Mouse (Mus musculus) testis, adult 2 months (tissue): ENCODE measurements around the gene Arl6ip1. TPM values are rescaled to one million over a fixed set of nuclear protein-coding genes. Genes with fewer than 3 reads are reported as not detected.

Experiments used
- H3K27ac ChIP-seq: fragments of 200-500 bp; 2 replicates; pipeline ENCODE4 v1.5.1; 2012; ENCODE audit warnings: low read depth, low read length; ENCODE audit not compliant: control insufficient read depth, insufficient read depth
- H3K27me3 ChIP-seq: fragments of 200-500 bp; 2 replicates; pipeline ENCODE4 v1.6.1; 2012; ENCODE audit warnings: mild to moderate bottlenecking, low read length, moderate library complexity; ENCODE audit not compliant: control insufficient read depth, insufficient read depth
- H3K36me3 ChIP-seq: fragments of 200-500 bp; 2 replicates; pipeline ENCODE4 v1.6.1; 2012; ENCODE audit warnings: mild to moderate bottlenecking, low read length; ENCODE audit not compliant: control insufficient read depth, insufficient read depth
- H3K4me1 ChIP-seq: fragments of 200-500 bp; 2 replicates; pipeline ENCODE4 v1.6.1; 2012; ENCODE audit warnings: low read length; ENCODE audit not compliant: control insufficient read depth, insufficient read depth
- H3K4me3 ChIP-seq: fragments of 200-500 bp; 2 replicates; pipeline ENCODE4 v1.5.1; 2012; ENCODE audit warnings: low read depth, mild to moderate bottlenecking, low read length, moderate library complexity, mixed read lengths; ENCODE audit not compliant: control insufficient read depth
- CTCF ChIP-seq: fragments of 200-500 bp; IDR thresholded peaks from 2 replicates; pipeline ENCODE4 v1.5.1; 2012; ENCODE audit warnings: low read depth, mild to moderate bottlenecking, inconsistent platforms, low read length, moderate library complexity; ENCODE audit not compliant: control insufficient read depth, insufficient read depth, insufficient replicate concordance
- POLR2A ChIP-seq: fragments of 200-500 bp; IDR thresholded peaks from 2 replicates; pipeline ENCODE4 v1.6.1; 2012; ENCODE audit warnings: low read depth, mild to moderate bottlenecking, inconsistent platforms, low read length, moderate library complexity; ENCODE audit not compliant: control insufficient read depth
- polyA plus RNA-seq: library from polyadenylated mRNA; depleted of rRNA; stranded (reverse); fragments of >200 nt; gene quantifications from 2 replicates; pipeline ENCODE4 v1.2.3, GENCODE M21; 2012; rRNA removed

The Arl6ip1 gene
- polyA plus RNA-seq, 1 experiment: 197 TPM

DNA sequence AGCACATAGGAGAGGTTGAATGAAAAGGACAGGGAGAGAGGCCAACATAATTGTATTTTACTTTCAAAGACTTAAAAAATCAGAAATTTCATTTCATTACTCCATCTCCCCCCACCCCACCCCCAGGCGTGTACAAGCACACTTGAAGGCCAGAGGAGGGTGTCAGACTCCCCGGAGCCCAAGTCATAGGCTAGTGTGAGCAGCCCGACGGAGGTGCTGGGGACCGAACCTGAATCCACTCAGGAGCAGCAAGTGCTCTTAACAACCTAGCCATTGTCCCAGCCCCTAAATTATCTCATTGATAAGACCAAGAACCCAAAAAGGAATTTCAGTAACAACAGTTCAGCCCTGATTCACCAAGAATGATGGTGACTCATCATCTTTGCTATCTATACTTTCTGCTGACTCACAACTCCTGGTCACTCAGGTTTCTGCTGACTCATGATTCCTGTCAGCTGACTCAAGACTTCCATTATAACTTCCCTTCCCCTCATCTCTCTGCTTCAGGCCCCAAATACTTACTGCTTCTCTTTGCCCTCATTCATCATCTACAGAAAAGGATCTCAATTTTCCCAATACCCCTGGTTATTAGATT, 24.9 kb downstream of the Arl6ip1 start:
- no peak overlapping the region for H3K4me3 ChIP-seq
- H3K36me3 ChIP-seq: no peaks in the 10 kb centered on the region; the same call in none of the 2 replicates
- H3K27ac ChIP-seq: no peak overlapping the region
- H3K4me1 ChIP-seq: no peaks in the 10 kb centered on the region
- H3K27me3 ChIP-seq: no peaks in the 10 kb centered on the region
- no peak for TF ChIP-seq CTCF
- no peak for TF ChIP-seq POLR2A

DNA sequence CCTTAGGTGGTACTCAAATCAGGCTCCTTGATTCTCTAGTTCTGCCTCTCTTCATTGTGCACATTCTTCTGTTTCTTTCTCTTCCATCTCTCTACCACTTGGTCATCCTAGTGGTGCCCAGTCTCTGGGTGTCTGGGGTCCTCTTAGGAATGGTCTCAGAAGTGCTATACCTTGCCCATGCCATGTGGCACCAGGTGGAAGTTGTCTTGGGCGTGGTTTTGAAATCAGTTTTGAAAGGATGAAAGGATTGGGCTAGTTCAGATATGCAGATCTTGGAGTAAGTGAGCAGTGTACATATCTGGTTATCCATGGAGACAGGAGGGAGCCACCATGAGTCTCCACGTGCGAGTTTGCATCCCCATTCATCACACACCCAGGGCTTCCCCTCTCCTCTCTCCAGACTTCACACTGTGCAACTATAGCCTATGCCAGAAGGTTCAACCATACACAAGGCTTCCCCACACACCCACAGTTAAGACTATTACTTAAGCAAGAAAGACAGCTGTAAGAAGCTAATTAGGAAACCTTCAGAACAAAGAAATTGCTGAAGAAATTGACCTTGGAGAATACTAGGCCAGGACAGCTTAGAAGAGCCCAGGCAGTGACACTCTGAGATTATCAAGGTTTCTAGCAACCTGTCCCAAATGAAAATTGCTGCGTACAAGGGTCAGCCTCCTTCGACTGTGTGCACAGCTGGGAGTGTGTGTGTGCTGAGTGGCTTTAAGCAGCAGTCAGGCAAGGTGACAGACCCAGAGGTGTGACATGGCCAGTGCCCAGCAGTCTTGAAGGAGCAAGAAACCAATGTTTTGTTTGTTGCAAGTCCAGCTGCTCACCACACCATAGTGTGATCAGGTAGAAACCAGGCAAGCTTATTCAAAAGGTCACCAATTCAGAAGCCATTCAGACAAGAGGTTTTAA, 25.7 kb downstream of the Arl6ip1 start:
- Histone ChIP-seq H3K36me3 (no peaks in the 10 kb centered on the region; the same call in none of the 2 replicates), H3K27me3 (no peaks in the 10 kb centered on the region), H3K4me3 (no peak overlapping the region), H3K27ac (no peak overlapping the region; the same call in 1 of the 2 replicates), H3K4me1 (no peaks in the 10 kb centered on the region)
- TF ChIP-seq POLR2A (no peak), CTCF (no peak)

DNA sequence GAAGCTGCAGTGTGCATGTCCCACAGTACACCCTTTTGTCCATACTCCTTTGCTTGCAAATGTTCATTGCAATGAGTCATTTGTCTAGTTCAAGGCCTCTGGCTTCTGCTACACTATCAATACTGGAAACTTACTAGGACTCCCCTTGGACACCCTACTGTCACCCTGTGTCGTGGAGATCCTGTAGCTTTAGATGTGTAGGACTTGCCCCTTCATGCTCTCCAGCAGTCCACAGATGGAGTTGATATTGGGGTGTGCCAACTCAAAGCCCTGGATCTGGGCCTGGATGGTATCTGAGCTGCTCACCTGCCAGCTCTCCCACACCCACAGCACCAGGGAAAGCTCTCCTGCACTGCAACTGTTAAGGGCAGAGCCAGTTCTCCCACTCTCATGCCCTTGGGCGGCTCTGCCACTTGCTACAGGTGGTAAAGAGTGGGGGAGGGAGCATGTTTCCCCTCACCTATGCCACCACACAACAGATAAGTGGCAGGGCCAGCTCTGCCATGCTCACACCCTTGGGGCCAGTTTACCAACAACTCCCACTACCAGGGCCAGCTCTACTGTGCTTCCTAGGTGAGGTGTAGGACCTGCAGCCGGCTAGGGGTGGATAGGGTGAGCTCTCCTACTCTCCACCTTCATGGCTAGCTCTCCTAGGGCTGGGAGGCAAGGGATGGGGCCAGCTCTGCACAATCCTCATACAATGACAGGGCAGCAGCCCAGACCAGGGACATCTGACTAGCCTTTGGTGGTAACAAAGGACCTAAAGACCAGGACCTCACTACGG, 26.6 kb downstream of the Arl6ip1 start:
- Histone ChIP-seq H3K4me3 (no peak overlapping the region), H3K36me3 (no peaks in the 10 kb centered on the region; the same call in none of the 2 replicates), H3K27ac (no peak overlapping the region), H3K27me3 (no peaks in the 10 kb centered on the region), H3K4me1 (no peaks in the 10 kb centered on the region)
- no peak for TF ChIP-seq CTCF
- TF ChIP-seq POLR2A: no peak

DNA sequence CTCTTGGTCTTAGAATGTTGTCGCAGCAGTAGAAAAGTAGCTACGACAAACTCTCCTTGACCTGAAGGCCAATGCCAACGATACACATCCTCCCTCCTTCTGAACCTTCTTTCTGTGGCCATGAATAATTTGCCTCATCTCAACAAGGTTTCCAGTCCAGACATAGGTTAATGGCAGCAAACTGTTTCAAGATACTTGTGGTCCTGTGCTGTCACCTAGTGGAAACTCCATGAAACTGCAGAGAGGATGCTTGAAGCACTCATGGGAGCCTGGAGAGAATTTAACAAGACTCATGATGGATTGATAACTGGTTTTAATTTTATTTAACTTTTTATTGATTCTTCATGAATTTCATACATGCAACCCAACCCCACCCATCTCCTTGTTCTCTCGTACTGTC, 27.2 kb downstream of the Arl6ip1 start:
- TF ChIP-seq POLR2A (no peak), CTCF (peak; percentile 24; the same call in 1 of the 2 replicates)
- Histone ChIP-seq H3K4me3 (no peak overlapping the region), H3K27ac (no peak overlapping the region), H3K4me1 (no peaks in the 10 kb centered on the region), H3K36me3 (no peaks in the 10 kb centered on the region; the same call in none of the 2 replicates), H3K27me3 (no peaks in the 10 kb centered on the region)

DNA sequence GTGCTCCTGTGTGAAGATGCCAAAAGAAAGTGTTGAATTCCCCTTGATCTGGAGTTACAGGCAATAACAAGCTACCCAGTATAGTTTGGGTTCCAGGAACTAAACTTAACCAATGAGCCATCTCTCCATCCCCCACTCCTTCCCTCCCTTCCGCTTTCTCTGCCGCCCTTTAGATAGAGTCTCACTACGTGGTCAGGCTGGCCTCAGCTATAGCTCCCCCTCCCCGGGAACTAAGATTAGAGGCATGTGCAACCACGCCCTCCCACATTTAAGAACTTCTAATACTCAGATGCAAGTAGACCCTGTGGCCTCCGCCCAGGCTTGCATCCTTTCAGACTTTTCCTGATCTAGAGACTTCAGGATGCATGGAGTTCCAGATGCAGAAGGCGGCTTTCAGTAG, 31.8 kb downstream of the Arl6ip1 start:
- H3K36me3 ChIP-seq: no peaks in the 10 kb centered on the region
- no peak for TF ChIP-seq POLR2A
- no peak for TF ChIP-seq CTCF
- H3K27ac ChIP-seq: no peak overlapping the region
- H3K27me3 ChIP-seq: no peaks in the 10 kb centered on the region
- H3K4me1 ChIP-seq: no peaks in the 10 kb centered on the region
- H3K4me3 ChIP-seq: no peak overlapping the region

DNA sequence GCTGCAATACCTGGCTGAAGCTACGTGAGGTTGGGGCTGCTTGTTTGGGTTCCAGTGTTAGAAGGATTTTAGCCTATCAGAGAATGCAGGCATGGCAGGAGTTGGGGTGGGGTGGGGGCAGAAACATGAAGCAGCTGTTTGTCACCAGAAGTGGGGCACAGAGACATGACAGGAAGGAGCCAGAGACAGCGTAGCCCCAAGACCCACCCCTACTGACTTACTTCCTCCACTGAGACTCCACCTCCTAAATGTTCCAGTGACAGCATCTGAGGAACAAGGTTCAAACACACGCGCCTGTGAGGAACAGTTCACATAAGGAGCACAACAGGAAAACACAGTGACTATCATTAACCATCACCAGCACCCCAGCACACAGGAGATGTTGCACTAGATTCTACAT, 49.5 kb downstream of the Arl6ip1 start:
- H3K27ac ChIP-seq: no peak overlapping the region
- no peaks in the 10 kb centered on the region; the same call in 1 of the 2 replicates for H3K4me1 ChIP-seq
- no peaks in the 10 kb centered on the region for H3K36me3 ChIP-seq
- H3K4me3 ChIP-seq: no peak overlapping the region
- H3K27me3 ChIP-seq: no peaks in the 10 kb centered on the region
- no peak for TF ChIP-seq POLR2A
- no peak for TF ChIP-seq CTCF

DNA sequence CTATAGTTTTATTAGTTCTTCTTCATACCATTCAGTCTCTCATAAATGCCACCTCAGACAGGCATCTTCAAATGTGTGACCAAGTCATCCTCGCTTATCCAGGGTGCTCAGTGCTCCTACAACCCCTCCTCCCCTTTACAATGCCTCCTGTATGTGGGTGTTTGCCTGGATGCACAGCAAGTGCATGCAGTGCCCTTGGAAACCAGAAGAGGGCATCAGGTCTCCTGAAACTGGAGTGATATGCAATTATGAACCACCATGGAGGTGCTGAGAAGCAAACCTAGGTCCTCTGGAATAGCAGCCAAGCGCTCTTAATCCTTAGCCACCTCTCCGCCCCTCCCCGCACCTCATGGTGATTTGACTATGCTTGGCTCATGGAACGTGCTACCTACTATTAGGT, 50.4 kb downstream of the Arl6ip1 start:
- Histone ChIP-seq H3K27ac (no peak overlapping the region), H3K27me3 (no peaks in the 10 kb centered on the region), H3K36me3 (no peaks in the 10 kb centered on the region), H3K4me3 (no peak overlapping the region), H3K4me1 (no peaks in the 10 kb centered on the region)
- TF ChIP-seq POLR2A (no peak), CTCF (no peak)

Other genes starting within 250 kb of the Arl6ip1 start
- gene Rps15a, start 13.5 kb downstream of the Arl6ip1 start, polyA plus RNA-seq: 1,101 and 1,374 TPM in 2 replicates
- gene Smg1, start 114.0 kb upstream of the Arl6ip1 start, polyA plus RNA-seq: 36.0 and 43.7 TPM in 2 replicates